Mouse (Mus musculus) midbrain, embryonic 11.5 days (tissue): ENCODE data around the gene Chst4. TPM values are rescaled to one million over a fixed set of nuclear protein-coding genes. Genes with fewer than 3 reads are reported as not detected.

Experiments
- ATAC-seq: fragments of 200-750 bp; cut with Nextera tagmentation; 2 replicates; pipeline ENCODE4 v1.8.0; 2017; ENCODE audit warnings: moderate TSS enrichment, moderate library complexity; ENCODE audit not compliant: low FRiP score
- DNase-seq: peaks from one replicate; pipeline ENCODE4 v3.0.0; 2015; ENCODE audit warnings: low spot score; ENCODE audit errors: missing footprints
- H3K27ac ChIP-seq: fragments of 300-500 bp; sonication (generic); 2 replicates; pipeline ENCODE4 v1.5.1; 2014; ENCODE audit warnings: low read depth, low read length
- H3K27me3 ChIP-seq: fragments of 300-500 bp; sonication (generic); 2 replicates; pipeline ENCODE4 v1.6.1; 2014; ENCODE audit warnings: mild to moderate bottlenecking, low read length, moderate library complexity, mixed read lengths; ENCODE audit not compliant: control insufficient read depth, insufficient read depth
- H3K36me3 ChIP-seq: fragments of 300-500 bp; sonication (generic); 2 replicates; pipeline ENCODE4 v1.6.1; 2014; ENCODE audit warnings: mild to moderate bottlenecking, low read length, moderate library complexity, mixed read lengths; ENCODE audit not compliant: control insufficient read depth, insufficient read depth
- H3K4me1 ChIP-seq: fragments of 300-500 bp; sonication (generic); 2 replicates; pipeline ENCODE4 v1.6.1; 2014; ENCODE audit warnings: low read length; ENCODE audit not compliant: control insufficient read depth, insufficient read depth
- H3K4me2 ChIP-seq: fragments of 300-500 bp; sonication (generic); 2 replicates; pipeline ENCODE4 v1.6.1; 2014; ENCODE audit warnings: mild to moderate bottlenecking, moderate library complexity
- H3K4me3 ChIP-seq: fragments of 300-500 bp; sonication (generic); 2 replicates; pipeline ENCODE4 v1.5.1; 2014; ENCODE audit warnings: low read depth, low read length
- H3K9ac ChIP-seq: fragments of 300-500 bp; sonication (generic); 2 replicates; pipeline ENCODE4 v1.6.1; 2014; ENCODE audit warnings: low read length
- H3K9me3 ChIP-seq: fragments of 300-500 bp; sonication (generic); 2 replicates; pipeline ENCODE4 v1.6.1; 2016; ENCODE audit warnings: low read length; ENCODE audit not compliant: control insufficient read depth
- WGBS: fragments of 180-500 bp; shearing (Covaris S2); extraction: QIAGEN DNeasy Blood & Tissue Kit; methylation state at CpG from one replicate; pipeline ENCODE4 v1.1.7; 2014; 5-methylcytosine and 5-hydroxymethylcytosine counted together
- polyA plus RNA-seq: library from polyadenylated mRNA; unstranded; fragments of >200 nt; fragmentation: Nextera tagmentation; extraction: Ambion mirVana; gene quantifications from 2 replicates; pipeline ENCODE4 v1.2.1, GENCODE M21; 2014

Gene Chst4
- polyA plus RNA-seq, 1 experiment from 2014 or later = not detected

GRCm38 (mm10) chr8:110010868-110011267 lies 28.7 kb downstream of the Chst4 start:
- H3K27me3 ChIP-seq = no peaks in the 10 kb centered on the region
- no peaks in the 10 kb centered on the region for H3K36me3 ChIP-seq
- no peaks in the 10 kb centered on the region for H3K4me1 ChIP-seq
- ATAC-seq (no peak), DNase-seq (peak; percentile 93)
- WGBS = 34% methylated on average over 5 of the region's 5 CpGs
- no peak overlapping the region for H3K9ac ChIP-seq
- no peak overlapping the region for H3K4me2 ChIP-seq
- H3K9me3 ChIP-seq = no peaks in the 10 kb centered on the region
- H3K4me3 ChIP-seq = no peak overlapping the region
- H3K27ac ChIP-seq = no peak overlapping the region

- no peaks in the 10 kb centered on the region for H3K9me3 ChIP-seq
- no peak overlapping the region for H3K4me3 ChIP-seq
- no peaks in the 10 kb centered on the region for H3K27me3 ChIP-seq
- ATAC-seq (no peak), DNase-seq (no peak)
- H3K27ac ChIP-seq = no peak overlapping the region
- H3K36me3 ChIP-seq = no peaks in the 10 kb centered on the region
- no peak overlapping the region for H3K9ac ChIP-seq
- no peaks in the 10 kb centered on the region for H3K4me1 ChIP-seq
- 74% methylated on average over 8 of the region's 8 CpGs for WGBS
- no peak overlapping the region for H3K4me2 ChIP-seq
Measured at GRCm38 (mm10) chr8:110008995-110009446, 30.5 kb downstream of the Chst4 start.

GRCm38 (mm10) chr8:110008228-110008994 lies 31.1 kb downstream of the Chst4 start:
- no peaks in the 10 kb centered on the region for H3K36me3 ChIP-seq
- H3K4me2 ChIP-seq = no peak overlapping the region
- no peaks in the 10 kb centered on the region for H3K27me3 ChIP-seq
- WGBS = 90% methylated on average over 26 of the region's 26 CpGs
- ATAC-seq = no peak
- H3K4me1 ChIP-seq = no peaks in the 10 kb centered on the region
- H3K9ac ChIP-seq = no peak overlapping the region
- no peaks in the 10 kb centered on the region for H3K9me3 ChIP-seq
- H3K27ac ChIP-seq = no peak overlapping the region
- no peak for DNase-seq
- no peak overlapping the region for H3K4me3 ChIP-seq

- no peaks in the 10 kb centered on the region for H3K9me3 ChIP-seq
- H3K4me1 ChIP-seq = no peaks in the 10 kb centered on the region
- ATAC-seq = peak; percentile 48; the same call in 1 of the 2 replicates
- no peaks in the 10 kb centered on the region for H3K36me3 ChIP-seq
- H3K27ac ChIP-seq = no peak overlapping the region
- H3K4me3 ChIP-seq = no peak overlapping the region
- no peak overlapping the region for H3K9ac ChIP-seq
- 60% methylated on average over 17 of the region's 17 CpGs for WGBS
- no peak for DNase-seq
- H3K4me2 ChIP-seq = no peak overlapping the region
- no peaks in the 10 kb centered on the region for H3K27me3 ChIP-seq
Measured at GRCm38 (mm10) chr8:110006312-110007023, 33.1 kb downstream of the Chst4 start.

GRCm38 (mm10) chr8:110004300-110004699 lies 35.2 kb downstream of the Chst4 start:
- 81% methylated on average over 5 of the region's 5 CpGs for WGBS
- no peak for DNase-seq
- Histone ChIP-seq H3K4me3 (no peak overlapping the region), H3K27me3 (no peaks in the 10 kb centered on the region), H3K4me1 (no peaks in the 10 kb centered on the region), H3K9me3 (no peaks in the 10 kb centered on the region), H3K27ac (no peak overlapping the region), H3K9ac (no peak overlapping the region), H3K4me2 (no peak overlapping the region), H3K36me3 (no peaks in the 10 kb centered on the region)
- no peak for ATAC-seq

GRCm38 (mm10) chr8:110002953-110003352 lies 36.6 kb downstream of the Chst4 start:
- Histone ChIP-seq H3K9me3 (no peaks in the 10 kb centered on the region), H3K4me3 (no peak overlapping the region), H3K9ac (no peak overlapping the region), H3K27me3 (no peaks in the 10 kb centered on the region), H3K27ac (no peak overlapping the region), H3K4me2 (no peak overlapping the region), H3K4me1 (no peaks in the 10 kb centered on the region), H3K36me3 (no peaks in the 10 kb centered on the region)
- WGBS = 40% methylated on average over 9 of the region's 9 CpGs
- ATAC-seq (no peak), DNase-seq (no peak)

GRCm38 (mm10) chr8:109999974-110000373 lies 39.6 kb downstream of the Chst4 start:
- no peaks in the 10 kb centered on the region for H3K27me3 ChIP-seq
- 86% methylated on average over 10 of the region's 10 CpGs for WGBS

GRCm38 (mm10) chr8:109998066-109998465 lies 41.5 kb downstream of the Chst4 start:
- DNase-seq (no peak), ATAC-seq (no peak)
- Histone ChIP-seq H3K27ac (no peak overlapping the region), H3K4me2 (no peak overlapping the region), H3K4me3 (no peak overlapping the region), H3K4me1 (no peaks in the 10 kb centered on the region), H3K36me3 (no peaks in the 10 kb centered on the region), H3K9ac (no peak overlapping the region), H3K9me3 (no peaks in the 10 kb centered on the region), H3K27me3 (no peaks in the 10 kb centered on the region)
- WGBS = 83% methylated on average over 7 of the region's 7 CpGs

More at GRCm38 (mm10) chr8:109999974-110000373, 39.6 kb downstream of the Chst4 start:
- no peak overlapping the region for H3K9ac ChIP-seq
- H3K36me3 ChIP-seq = no peaks in the 10 kb centered on the region
- H3K4me1 ChIP-seq = no peaks in the 10 kb centered on the region
- H3K9me3 ChIP-seq = no peaks in the 10 kb centered on the region
- no peak overlapping the region for H3K4me2 ChIP-seq
- DNase-seq (no peak), ATAC-seq (no peak)
- no peak overlapping the region for H3K4me3 ChIP-seq
- no peak overlapping the region for H3K27ac ChIP-seq

- no peak for DNase-seq
Measured at GRCm38 (mm10) chr8:109997381-109997780, 42.2 kb downstream of the Chst4 start.

More at GRCm38 (mm10) chr8:109997381-109997780, 42.2 kb downstream of the Chst4 start:
- no peak overlapping the region for H3K9ac ChIP-seq
- H3K27me3 ChIP-seq = no peaks in the 10 kb centered on the region
- H3K9me3 ChIP-seq = no peaks in the 10 kb centered on the region
- H3K4me3 ChIP-seq = no peak overlapping the region
- no peak for ATAC-seq
- no peaks in the 10 kb centered on the region for H3K36me3 ChIP-seq
- no peak overlapping the region for H3K4me2 ChIP-seq
- H3K27ac ChIP-seq = no peak overlapping the region
- H3K4me1 ChIP-seq = no peaks in the 10 kb centered on the region
- 90% methylated on average over 9 of the region's 9 CpGs for WGBS
